Mouse (Mus musculus) embryo, embryonic 11.5 days (tissue): ENCODE results near the gene Creb5.

Experiments used
- DNase-seq: peaks from one replicate; pipeline ENCODE4 v3.0.0-alpha.2; 2012; ENCODE audit warnings: low read depth, low spot score

The Creb5 gene

GRCm38 (mm10) chr6:53545989-53546388 is 258.9 kb downstream of the Creb5 start:
- DNase-seq, result no peak

GRCm38 (mm10) chr6:53548236-53548635 is 261.2 kb downstream of the Creb5 start:
- DNase-seq, result no peak

- DNase-seq, result no peak
Measured at GRCm38 (mm10) chr6:53549409-53549808, 262.3 kb downstream of the Creb5 start.

- no peak for DNase-seq
Measured at GRCm38 (mm10) chr6:53556050-53556449, 269.0 kb downstream of the Creb5 start.

- no peak for DNase-seq
Measured at GRCm38 (mm10) chr6:53560928-53561327, 273.9 kb downstream of the Creb5 start.

- DNase-seq, result no peak
Measured at GRCm38 (mm10) chr6:53562586-53562985, 275.5 kb downstream of the Creb5 start.

GRCm38 (mm10) chr6:53563546-53564185 is 276.6 kb downstream of the Creb5 start:
- DNase-seq, result no peak

- DNase-seq, result no peak
Measured at GRCm38 (mm10) chr6:53569436-53569835, 282.4 kb downstream of the Creb5 start.

GRCm38 (mm10) chr6:53570906-53571305 is 283.8 kb downstream of the Creb5 start:
- DNase-seq, result no peak

- no peak for DNase-seq
Measured at GRCm38 (mm10) chr6:53571571-53572122, 284.6 kb downstream of the Creb5 start.

GRCm38 (mm10) chr6:53572456-53572855 is 285.4 kb downstream of the Creb5 start:
- no peak for DNase-seq

- peak; percentile 61 for DNase-seq
Measured at GRCm38 (mm10) chr6:53572979-53573710, 286.1 kb downstream of the Creb5 start.

- no peak for DNase-seq
Measured at GRCm38 (mm10) chr6:53573711-53574065, 286.6 kb downstream of the Creb5 start.

- DNase-seq, result no peak
Measured at GRCm38 (mm10) chr6:53574097-53574496, 287.0 kb downstream of the Creb5 start.

GRCm38 (mm10) chr6:53575191-53575590 is 288.1 kb downstream of the Creb5 start:
- DNase-seq, result no peak

GRCm38 (mm10) chr6:53575836-53576235 is 288.8 kb downstream of the Creb5 start:
- DNase-seq, result no peak

- DNase-seq, result no peak
Measured at GRCm38 (mm10) chr6:53576841-53577240, 289.8 kb downstream of the Creb5 start.

- no peak for DNase-seq
Measured at GRCm38 (mm10) chr6:53577776-53578175, 290.7 kb downstream of the Creb5 start.

- DNase-seq, result no peak
Measured at GRCm38 (mm10) chr6:53580346-53580745, 293.3 kb downstream of the Creb5 start.

- no peak for DNase-seq
Measured at GRCm38 (mm10) chr6:53583234-53583875, 296.3 kb downstream of the Creb5 start.

- DNase-seq, result no peak
Measured at GRCm38 (mm10) chr6:53584718-53585405, 297.8 kb downstream of the Creb5 start.

- DNase-seq, result no peak
Measured at GRCm38 (mm10) chr6:53589746-53590145, 302.7 kb downstream of the Creb5 start.
